Mouse (Mus musculus): ENCODE data around the gene Olfr993. TPM values are rescaled to one million over a fixed set of nuclear protein-coding genes. Genes with fewer than 3 reads are reported as not detected.

Gene Olfr993
- not detected in 2 replicates for polyA plus RNA-seq (2014; fragmentation: Nextera tagmentation; extraction: Ambion mirVana)

DNA sequence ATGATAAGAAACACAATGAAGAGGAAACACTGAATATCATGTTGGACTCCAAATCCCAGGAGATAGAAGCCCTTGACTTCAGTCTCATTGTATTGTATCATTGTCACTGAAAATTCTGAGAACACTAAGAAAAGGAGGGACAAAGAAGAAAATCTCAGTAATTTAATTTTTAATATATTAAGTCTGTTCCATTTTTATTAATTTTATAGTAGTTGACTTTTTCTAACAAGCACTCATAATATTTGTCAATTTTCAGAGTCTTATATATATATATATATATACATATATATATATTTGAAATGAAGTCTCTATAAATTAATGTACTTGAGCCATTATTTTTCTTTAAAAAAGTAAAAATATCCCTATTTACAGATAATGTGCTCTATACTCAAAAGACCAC, at the start of gene Olfr993:
Gene Olfr993 (minus strand): TSS at position 101 of the 400 bp plus-strand sequence.
- Histone ChIP-seq H3K9me3 (ENCODE audit: control insufficient read depth, low read length) (no peaks in the 10 kb centered on the region), H3K27ac (ENCODE audit: low read depth, low read length) (no peak within 1 kb of the TSS), H3K9ac (ENCODE audit: low read depth, low read length) (no peak within 1 kb of the TSS), H3K4me3 (ENCODE audit: low read length) (no peak within 1 kb of the TSS), H3K36me3 (ENCODE audit: control insufficient read depth, insufficient read depth, low read length) (no peaks in the 10 kb centered on the region), H3K27me3 (ENCODE audit: control insufficient read depth, insufficient read depth, low read length) (no peaks in the 10 kb centered on the region), H3K4me1 (ENCODE audit: control insufficient read depth, insufficient read depth, low read length) (no peaks in the 10 kb centered on the region), H3K4me2 (replicated peaks; ENCODE audit: low read depth, low read length) (no peak within 1 kb of the TSS)
- no peak for ATAC-seq (ENCODE audit: low FRiP score, low TSS enrichment)

DNA sequence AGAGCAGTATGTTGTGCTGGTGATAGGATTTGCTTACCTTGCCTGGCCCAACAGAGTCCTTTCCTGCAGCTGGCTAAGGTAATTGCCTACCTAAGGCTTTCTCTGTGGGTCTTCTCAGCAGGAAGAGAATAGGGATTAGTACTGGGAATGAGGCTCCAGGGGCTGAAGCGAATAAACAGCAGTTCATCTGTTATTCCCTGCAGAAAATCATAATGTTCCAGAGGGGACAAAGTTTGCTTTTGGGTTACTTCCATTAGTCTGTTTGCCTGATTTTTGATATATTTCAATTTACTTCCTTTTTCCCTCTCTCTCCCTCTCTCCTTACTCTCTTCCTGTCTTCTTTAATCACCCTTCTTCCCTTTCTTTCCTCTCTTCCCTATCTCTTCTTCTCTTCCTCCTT, 28.9 kb upstream of the Olfr993 start, which contains the start of gene Olfr995:
Gene Olfr995 (minus strand): TSS at position 101 of the 400 bp plus-strand sequence.
- no peak within 1 kb of the TSS for H3K4me2 ChIP-seq (replicated peaks; ENCODE audit: low read depth, low read length)
- H3K4me1 ChIP-seq (ENCODE audit: control insufficient read depth, insufficient read depth, low read length): no peaks in the 10 kb centered on the region
- H3K27ac ChIP-seq (ENCODE audit: low read depth, low read length): no peak within 1 kb of the TSS
- H3K36me3 ChIP-seq (ENCODE audit: control insufficient read depth, insufficient read depth, low read length): no peaks in the 10 kb centered on the region
- no peaks in the 10 kb centered on the region for H3K9me3 ChIP-seq (ENCODE audit: control insufficient read depth, low read length)
- WGBS: 50% methylated on average over 1 of the region's 1 CpGs
- ATAC-seq (ENCODE audit: low FRiP score, low TSS enrichment): no peak
- H3K4me3 ChIP-seq (ENCODE audit: low read length): no peak within 1 kb of the TSS
- no peaks in the 10 kb centered on the region for H3K27me3 ChIP-seq (ENCODE audit: control insufficient read depth, insufficient read depth, low read length)
- no peak within 1 kb of the TSS for H3K9ac ChIP-seq (ENCODE audit: low read depth, low read length)

DNA sequence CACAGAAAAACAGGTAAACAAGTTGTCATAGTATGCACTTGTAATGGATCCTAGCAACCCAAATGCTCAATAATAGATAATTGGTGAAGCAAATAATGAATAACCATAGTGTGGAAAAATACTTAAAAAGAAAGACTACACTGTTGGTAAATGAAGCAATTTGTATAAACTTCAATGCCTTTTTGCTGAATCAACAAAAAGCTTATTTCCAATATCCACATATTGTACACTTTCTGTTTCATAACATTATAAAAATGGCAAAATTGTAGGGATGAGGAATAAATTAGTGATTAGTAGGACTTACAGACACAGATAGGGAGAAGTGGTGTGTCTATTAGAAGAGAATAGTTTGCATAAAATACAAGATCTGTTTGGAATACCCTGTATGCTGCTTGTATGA, 27.9 kb upstream of the Olfr993 start:
- no peak overlapping the region for H3K27ac ChIP-seq (ENCODE audit: low read depth, low read length)
- no peak overlapping the region for H3K4me2 ChIP-seq (replicated peaks; ENCODE audit: low read depth, low read length)
- H3K4me1 ChIP-seq (ENCODE audit: control insufficient read depth, insufficient read depth, low read length): no peaks in the 10 kb centered on the region
- H3K36me3 ChIP-seq (ENCODE audit: control insufficient read depth, insufficient read depth, low read length): no peaks in the 10 kb centered on the region
- H3K9ac ChIP-seq (ENCODE audit: low read depth, low read length): no peak overlapping the region
- ATAC-seq (ENCODE audit: low FRiP score, low TSS enrichment): no peak
- H3K4me3 ChIP-seq (ENCODE audit: low read length): no peak overlapping the region
- H3K27me3 ChIP-seq (ENCODE audit: control insufficient read depth, insufficient read depth, low read length): no peaks in the 10 kb centered on the region
- no peaks in the 10 kb centered on the region for H3K9me3 ChIP-seq (ENCODE audit: control insufficient read depth, low read length)

DNA sequence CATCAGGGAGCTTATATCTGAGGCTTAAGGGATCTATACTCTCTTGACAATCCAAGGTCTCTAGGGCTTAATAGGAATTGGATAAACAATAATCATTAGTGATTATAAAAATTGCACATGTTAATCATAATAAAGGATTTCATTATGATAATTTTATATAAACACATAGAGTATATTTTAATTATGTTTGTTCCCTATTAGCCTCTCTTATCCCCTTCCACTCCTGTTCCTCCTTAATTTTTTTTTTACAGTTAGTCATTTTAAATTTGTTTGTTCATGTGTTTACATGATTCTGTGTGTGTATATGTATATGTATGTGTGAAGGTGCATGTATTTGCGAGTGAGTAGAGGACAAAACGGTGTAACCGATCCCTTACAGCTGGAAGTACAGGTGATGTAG, 21.7 kb upstream of the Olfr993 start, which contains the start of gene Olfr994:
Gene Olfr994 (minus strand): TSS at position 101 of the 400 bp plus-strand sequence.
- H3K4me2 ChIP-seq (replicated peaks; ENCODE audit: low read depth, low read length): no peak within 1 kb of the TSS
- H3K9ac ChIP-seq (ENCODE audit: low read depth, low read length): no peak within 1 kb of the TSS
- no peak within 1 kb of the TSS for H3K27ac ChIP-seq (ENCODE audit: low read depth, low read length)
- 94% methylated on average over 3 of the region's 3 CpGs for WGBS
- H3K4me3 ChIP-seq (ENCODE audit: low read length): no peak within 1 kb of the TSS
- no peaks in the 10 kb centered on the region for H3K27me3 ChIP-seq (ENCODE audit: control insufficient read depth, insufficient read depth, low read length)
- no peaks in the 10 kb centered on the region for H3K9me3 ChIP-seq (ENCODE audit: control insufficient read depth, low read length)
- no peaks in the 10 kb centered on the region for H3K36me3 ChIP-seq (ENCODE audit: control insufficient read depth, insufficient read depth, low read length)
- H3K4me1 ChIP-seq (ENCODE audit: control insufficient read depth, insufficient read depth, low read length): no peaks in the 10 kb centered on the region
- ATAC-seq (ENCODE audit: low FRiP score, low TSS enrichment): no peak

DNA sequence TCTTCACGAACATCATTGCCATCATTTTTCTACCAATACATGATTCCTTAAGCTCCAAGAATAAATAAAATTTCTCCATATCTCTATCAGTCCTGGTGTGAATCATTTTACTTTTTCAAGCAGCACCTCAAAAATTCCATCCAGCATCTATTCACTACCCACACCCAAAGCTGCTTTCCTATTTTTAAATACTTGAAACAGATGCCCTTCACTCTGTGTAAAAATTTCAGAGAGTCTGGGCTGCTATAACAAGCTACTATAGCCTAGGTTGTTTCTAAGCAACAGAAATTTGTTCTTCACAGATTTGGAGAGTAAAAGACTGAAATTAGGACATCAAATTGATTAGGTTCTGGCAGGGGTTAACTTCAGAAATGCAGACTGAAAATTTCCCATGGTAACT, 11.2 kb upstream of the Olfr993 start:
- Histone ChIP-seq H3K9me3 (ENCODE audit: control insufficient read depth, low read length) (no peaks in the 10 kb centered on the region), H3K4me1 (ENCODE audit: control insufficient read depth, insufficient read depth, low read length) (no peaks in the 10 kb centered on the region), H3K9ac (ENCODE audit: low read depth, low read length) (no peak overlapping the region), H3K4me2 (replicated peaks; ENCODE audit: low read depth, low read length) (no peak overlapping the region), H3K36me3 (ENCODE audit: control insufficient read depth, insufficient read depth, low read length) (no peaks in the 10 kb centered on the region), H3K27me3 (ENCODE audit: control insufficient read depth, insufficient read depth, low read length) (no peaks in the 10 kb centered on the region), H3K27ac (ENCODE audit: low read depth, low read length) (no peak overlapping the region), H3K4me3 (ENCODE audit: low read length) (no peak overlapping the region)
- 83% methylated on average over 1 of the region's 1 CpGs for WGBS
- no peak for ATAC-seq (ENCODE audit: low FRiP score, low TSS enrichment)

DNA sequence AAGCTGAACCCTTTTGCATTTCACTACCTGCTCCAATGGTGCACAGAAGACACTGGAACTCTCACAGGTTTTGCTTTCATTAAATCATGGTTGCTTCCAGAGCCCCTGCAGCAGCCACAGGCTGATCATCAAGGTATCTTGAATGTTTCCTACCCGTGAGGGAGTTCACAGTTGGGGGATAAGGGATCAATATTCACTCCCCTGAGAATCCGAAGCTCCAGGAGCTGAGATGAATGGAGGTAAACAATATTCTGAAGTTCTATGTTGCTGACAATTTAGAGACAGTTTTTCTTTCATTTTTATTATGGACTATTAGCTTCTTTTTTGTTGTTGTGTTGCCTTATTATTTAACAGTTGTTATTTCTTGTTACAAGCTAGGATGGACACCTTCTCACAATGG, 5.3 kb downstream of the Olfr993 start, which contains the start of gene Olfr992:
Gene Olfr992 (minus strand): TSS at position 101 of the 400 bp plus-strand sequence.
- no peaks in the 10 kb centered on the region for H3K36me3 ChIP-seq (ENCODE audit: control insufficient read depth, insufficient read depth, low read length)
- no peaks in the 10 kb centered on the region for H3K4me1 ChIP-seq (ENCODE audit: control insufficient read depth, insufficient read depth, low read length)
- H3K4me2 ChIP-seq (replicated peaks; ENCODE audit: low read depth, low read length): no peak within 1 kb of the TSS
- H3K9me3 ChIP-seq (ENCODE audit: control insufficient read depth, low read length): no peaks in the 10 kb centered on the region
- 65% methylated on average over 2 of the region's 2 CpGs for WGBS
- no peak within 1 kb of the TSS for H3K27ac ChIP-seq (ENCODE audit: low read depth, low read length)
- H3K9ac ChIP-seq (ENCODE audit: low read depth, low read length): no peak within 1 kb of the TSS
- H3K4me3 ChIP-seq (ENCODE audit: low read length): no peak within 1 kb of the TSS
- no peaks in the 10 kb centered on the region for H3K27me3 ChIP-seq (ENCODE audit: control insufficient read depth, insufficient read depth, low read length)
- no peak for ATAC-seq (ENCODE audit: low FRiP score, low TSS enrichment)

Other genes starting within 250 kb of the Olfr993 start
- gene Lrrc55, start 217.7 kb downstream of the Olfr993 start, polyA plus RNA-seq (2014; fragmentation: Nextera tagmentation; extraction: Ambion mirVana): 0.39 and 0.47 TPM in 2 replicates
- gene Olfr987, start 75.6 kb downstream of the Olfr993 start, polyA plus RNA-seq (2014; fragmentation: Nextera tagmentation; extraction: Ambion mirVana): not detected in 2 replicates
- not detected in 2 replicates for gene Olfr988, start 51.6 kb downstream of the Olfr993 start, polyA plus RNA-seq (2014; fragmentation: Nextera tagmentation; extraction: Ambion mirVana)
- gene Olfr992, start 5.4 kb downstream of the Olfr993 start, polyA plus RNA-seq (2014; fragmentation: Nextera tagmentation; extraction: Ambion mirVana): not detected in 2 replicates
- gene Olfr994, start 21.6 kb upstream of the Olfr993 start, polyA plus RNA-seq (2014; fragmentation: Nextera tagmentation; extraction: Ambion mirVana): not detected in 2 replicates
- not detected in 2 replicates for gene Olfr995, start 28.8 kb upstream of the Olfr993 start, polyA plus RNA-seq (2014; fragmentation: Nextera tagmentation; extraction: Ambion mirVana)
- gene 4833423E24Rik, start 104.1 kb upstream of the Olfr993 start, polyA plus RNA-seq (2014; fragmentation: Nextera tagmentation; extraction: Ambion mirVana): not detected in 2 replicates
- gene Olfr996, start 164.3 kb upstream of the Olfr993 start, polyA plus RNA-seq (2014; fragmentation: Nextera tagmentation; extraction: Ambion mirVana): not detected in 2 replicates
- not detected in 2 replicates for gene Olfr998, start 174.1 kb upstream of the Olfr993 start, polyA plus RNA-seq (2014; fragmentation: Nextera tagmentation; extraction: Ambion mirVana)
- not detected in 2 replicates for gene Olfr1000, start 197.0 kb upstream of the Olfr993 start, polyA plus RNA-seq (2014; fragmentation: Nextera tagmentation; extraction: Ambion mirVana)
- gene Olfr1002, start 235.8 kb upstream of the Olfr993 start, polyA plus RNA-seq (2014; fragmentation: Nextera tagmentation; extraction: Ambion mirVana): not detected in 2 replicates
- not detected in 2 replicates for gene Olfr154, start 249.6 kb upstream of the Olfr993 start, polyA plus RNA-seq (2014; fragmentation: Nextera tagmentation; extraction: Ambion mirVana)